Mouse (Mus musculus): ENCODE data around the gene Bcl2l13. TPM values are rescaled to one million over a fixed set of nuclear protein-coding genes. Genes with fewer than 3 reads are reported as not detected.

Bcl2l13 gene
- polyA plus RNA-seq (2015; fragmentation: Nextera tagmentation; extraction: Ambion mirVana) = 26.5 and 27.1 TPM in 2 replicates

GRCm38 (mm10) chr6:120835474-120836374, at the start of gene Bcl2l13:
TSS of gene Bcl2l13 (plus strand) at chr6:120836212.
- Histone ChIP-seq H3K27ac (replicated peaks) (peak within 1 kb of the TSS; percentile 97), H3K4me1 (peaks cover 19% of the 10 kb centered on the region), H3K36me3 (peaks cover 18% of the 10 kb centered on the region), H3K9me3 (no peaks in the 10 kb centered on the region), H3K9ac (peak within 1 kb of the TSS; percentile 100), H3K4me2 (peak within 1 kb of the TSS; percentile 75), H3K4me3 (peak within 1 kb of the TSS; percentile 95), H3K27me3 (replicated peaks) (no peaks in the 10 kb centered on the region)
- ATAC-seq (ENCODE audit: extremely low read depth, insufficient number of reproducible peaks, low FRiP score, low TSS enrichment) = peak; percentile 94
- WGBS = 4% methylated on average over 40 of the region's 40 CpGs

- no peak overlapping the region for H3K27ac ChIP-seq (replicated peaks)
- H3K4me1 ChIP-seq = 0 out of 2 replicates have a peak, but pooled peaks cover 6% of the 10 kb centered on the region
- no peak overlapping the region for H3K4me2 ChIP-seq
- no peak overlapping the region for H3K4me3 ChIP-seq
- WGBS = 83% methylated on average over 5 of the region's 5 CpGs
- no peaks in the 10 kb centered on the region for H3K27me3 ChIP-seq (replicated peaks)
- no peak for ATAC-seq (ENCODE audit: extremely low read depth, insufficient number of reproducible peaks, low FRiP score, low TSS enrichment)
- no peaks in the 10 kb centered on the region for H3K9me3 ChIP-seq
- peaks cover 21% of the 10 kb centered on the region for H3K36me3 ChIP-seq
- H3K9ac ChIP-seq = no peak overlapping the region
Measured at GRCm38 (mm10) chr6:120788068-120788607, 47.9 kb upstream of the Bcl2l13 start.

- no peak overlapping the region for H3K4me3 ChIP-seq
- no peak overlapping the region for H3K27ac ChIP-seq (replicated peaks)
- peaks cover 28% of the 10 kb centered on the region for H3K36me3 ChIP-seq
- no peak overlapping the region for H3K9ac ChIP-seq
- no peaks in the 10 kb centered on the region for H3K27me3 ChIP-seq (replicated peaks)
- no peak overlapping the region for H3K4me2 ChIP-seq
- 0 out of 2 replicates have a peak, but pooled peaks cover 6% of the 10 kb centered on the region for H3K4me1 ChIP-seq
- H3K9me3 ChIP-seq = no peaks in the 10 kb centered on the region
- ATAC-seq (ENCODE audit: extremely low read depth, insufficient number of reproducible peaks, low FRiP score, low TSS enrichment) = no peak
Measured at GRCm38 (mm10) chr6:120788904-120789303, 47.1 kb upstream of the Bcl2l13 start.

GRCm38 (mm10) chr6:120790153-120790552, 45.9 kb upstream of the Bcl2l13 start:
- H3K4me2 ChIP-seq = no peak overlapping the region
- 0 out of 2 replicates have a peak, but pooled peaks have one; percentile 53 for ATAC-seq (ENCODE audit: extremely low read depth, insufficient number of reproducible peaks, low FRiP score, low TSS enrichment)
- no peaks in the 10 kb centered on the region for H3K27me3 ChIP-seq (replicated peaks)
- H3K4me1 ChIP-seq = 0 out of 2 replicates have a peak, but pooled peaks cover 6% of the 10 kb centered on the region
- peaks cover 41% of the 10 kb centered on the region for H3K36me3 ChIP-seq
- no peak overlapping the region for H3K27ac ChIP-seq (replicated peaks)
- no peak overlapping the region for H3K4me3 ChIP-seq
- WGBS = 71% methylated on average over 11 of the region's 11 CpGs
- no peaks in the 10 kb centered on the region for H3K9me3 ChIP-seq
- no peak overlapping the region for H3K9ac ChIP-seq

- ATAC-seq (ENCODE audit: extremely low read depth, insufficient number of reproducible peaks, low FRiP score, low TSS enrichment) = no peak
- WGBS = 70% methylated on average over 5 of the region's 5 CpGs
- H3K9me3 ChIP-seq = no peaks in the 10 kb centered on the region
- peaks cover 47% of the 10 kb centered on the region for H3K36me3 ChIP-seq
- no peak overlapping the region for H3K4me2 ChIP-seq
- no peak overlapping the region for H3K4me3 ChIP-seq
- H3K4me1 ChIP-seq = 0 out of 2 replicates have a peak, but pooled peaks cover 6% of the 10 kb centered on the region
- H3K9ac ChIP-seq = no peak overlapping the region
- no peaks in the 10 kb centered on the region for H3K27me3 ChIP-seq (replicated peaks)
- no peak overlapping the region for H3K27ac ChIP-seq (replicated peaks)
Measured at GRCm38 (mm10) chr6:120790717-120791116, 45.3 kb upstream of the Bcl2l13 start.

GRCm38 (mm10) chr6:120792947-120793346, 43.1 kb upstream of the Bcl2l13 start:
- H3K9ac ChIP-seq = no peak overlapping the region
- 0 out of 2 replicates have a peak, but pooled peaks cover 6% of the 10 kb centered on the region for H3K4me1 ChIP-seq
- no peak overlapping the region for H3K27ac ChIP-seq (replicated peaks)
- WGBS = 81% methylated on average over 8 of the region's 8 CpGs
- H3K36me3 ChIP-seq = peaks cover 69% of the 10 kb centered on the region
- H3K9me3 ChIP-seq = no peaks in the 10 kb centered on the region
- no peak overlapping the region for H3K4me3 ChIP-seq
- H3K27me3 ChIP-seq (replicated peaks) = no peaks in the 10 kb centered on the region
- ATAC-seq (ENCODE audit: extremely low read depth, insufficient number of reproducible peaks, low FRiP score, low TSS enrichment) = no peak
- H3K4me2 ChIP-seq = no peak overlapping the region

GRCm38 (mm10) chr6:120795422-120796086, 40.5 kb upstream of the Bcl2l13 start:
- no peak overlapping the region for H3K9ac ChIP-seq
- H3K27me3 ChIP-seq (replicated peaks) = no peaks in the 10 kb centered on the region
- H3K27ac ChIP-seq (replicated peaks) = no peak overlapping the region
- 68% methylated on average over 5 of the region's 5 CpGs for WGBS
- no peak for ATAC-seq (ENCODE audit: extremely low read depth, insufficient number of reproducible peaks, low FRiP score, low TSS enrichment)
- H3K4me3 ChIP-seq = no peak overlapping the region
- peaks cover 89% of the 10 kb centered on the region for H3K36me3 ChIP-seq
- 0 out of 2 replicates have a peak, but pooled peaks cover 7% of the 10 kb centered on the region for H3K4me1 ChIP-seq
- no peaks in the 10 kb centered on the region for H3K9me3 ChIP-seq
- H3K4me2 ChIP-seq = no peak overlapping the region

- H3K27ac ChIP-seq (replicated peaks) = no peak overlapping the region
- H3K4me2 ChIP-seq = no peak overlapping the region
- 0 out of 2 replicates have a peak, but pooled peaks cover 5% of the 10 kb centered on the region for H3K4me1 ChIP-seq
- WGBS = 81% methylated on average over 2 of the region's 2 CpGs
- no peak overlapping the region for H3K9ac ChIP-seq
- H3K9me3 ChIP-seq = no peaks in the 10 kb centered on the region
- H3K36me3 ChIP-seq = peaks cover 94% of the 10 kb centered on the region
- no peaks in the 10 kb centered on the region for H3K27me3 ChIP-seq (replicated peaks)
- no peak overlapping the region for H3K4me3 ChIP-seq
- no peak for ATAC-seq (ENCODE audit: extremely low read depth, insufficient number of reproducible peaks, low FRiP score, low TSS enrichment)
Measured at GRCm38 (mm10) chr6:120796111-120796510, 39.9 kb upstream of the Bcl2l13 start.

GRCm38 (mm10) chr6:120798019-120798418, 38.0 kb upstream of the Bcl2l13 start:
- ATAC-seq (ENCODE audit: extremely low read depth, insufficient number of reproducible peaks, low FRiP score, low TSS enrichment) = no peak
- H3K27me3 ChIP-seq (replicated peaks) = no peaks in the 10 kb centered on the region
- H3K4me3 ChIP-seq = no peak overlapping the region
- H3K4me1 ChIP-seq = 0 out of 2 replicates have a peak, but pooled peaks cover 5% of the 10 kb centered on the region
- no peak overlapping the region for H3K9ac ChIP-seq
- peaks cover 100% of the 10 kb centered on the region for H3K36me3 ChIP-seq
- H3K4me2 ChIP-seq = no peak overlapping the region
- no peaks in the 10 kb centered on the region for H3K9me3 ChIP-seq
- no peak overlapping the region for H3K27ac ChIP-seq (replicated peaks)
- WGBS = 76% methylated on average over 7 of the region's 7 CpGs

- H3K4me2 ChIP-seq = no peak overlapping the region
- H3K9me3 ChIP-seq = no peaks in the 10 kb centered on the region
- WGBS = 86% methylated on average over 4 of the region's 4 CpGs
- no peak overlapping the region for H3K9ac ChIP-seq
- 0 out of 2 replicates have a peak, but pooled peaks cover 5% of the 10 kb centered on the region for H3K4me1 ChIP-seq
- no peaks in the 10 kb centered on the region for H3K27me3 ChIP-seq (replicated peaks)
- H3K27ac ChIP-seq (replicated peaks) = no peak overlapping the region
- no peak for ATAC-seq (ENCODE audit: extremely low read depth, insufficient number of reproducible peaks, low FRiP score, low TSS enrichment)
- peaks cover 100% of the 10 kb centered on the region for H3K36me3 ChIP-seq
- H3K4me3 ChIP-seq = no peak overlapping the region
Measured at GRCm38 (mm10) chr6:120798905-120799304, 37.1 kb upstream of the Bcl2l13 start.

GRCm38 (mm10) chr6:120799581-120800041, 36.4 kb upstream of the Bcl2l13 start:
- 0 out of 2 replicates have a peak, but pooled peaks cover 5% of the 10 kb centered on the region for H3K4me1 ChIP-seq
- WGBS = 88% methylated on average over 4 of the region's 4 CpGs
- no peak overlapping the region for H3K4me3 ChIP-seq
- no peak overlapping the region for H3K27ac ChIP-seq (replicated peaks)
- ATAC-seq (ENCODE audit: extremely low read depth, insufficient number of reproducible peaks, low FRiP score, low TSS enrichment) = no peak
- no peaks in the 10 kb centered on the region for H3K9me3 ChIP-seq
- H3K4me2 ChIP-seq = no peak overlapping the region
- peaks cover 100% of the 10 kb centered on the region for H3K36me3 ChIP-seq
- no peaks in the 10 kb centered on the region for H3K27me3 ChIP-seq (replicated peaks)
- H3K9ac ChIP-seq = no peak overlapping the region

All from heart, embryonic 13.5 days (tissue).